Mouse (Mus musculus): ENCODE results near the gene Zfp827. TPM values are rescaled to one million over a fixed set of nuclear protein-coding genes. Genes with fewer than 3 reads are reported as not detected.

The Zfp827 gene
- polyA plus RNA-seq, 2 experiments: 15.1 to 35.2 TPM

- H3K27me3 ChIP-seq (ENCODE audit: control insufficient read depth, insufficient read depth, low read length): no peaks in the 10 kb centered on the region
- TF ChIP-seq POLR2A (IDR thresholded peaks at IDR 0.05; ENCODE audit: borderline replicate concordance, extremely low read depth, insufficient read depth, insufficient read length): no peak
- H3K9me3 ChIP-seq (ENCODE audit: control insufficient read depth, low read length): no peaks in the 10 kb centered on the region
- H3K36me3 ChIP-seq (ENCODE audit: control insufficient read depth, insufficient read depth, low read length): peaks cover 29% of the 10 kb centered on the region
- WGBS: 88% methylated on average over 4 of the region's 4 CpGs
- H3K9ac ChIP-seq (ENCODE audit: low read depth, low read length, severe bottlenecking): no peak overlapping the region
- H3K4me1 ChIP-seq (ENCODE audit: control insufficient read depth, insufficient read depth, low read length): peaks cover 6% of the 10 kb centered on the region; the same call in 1 of the 2 replicates
- H3K4me3 ChIP-seq (replicated peaks; ENCODE audit: low read length): no peak overlapping the region
- DNase-seq (ENCODE audit: low spot score) (no peak), ATAC-seq (ENCODE audit: low FRiP score, low read depth) (no peak)
- H3K27ac ChIP-seq (replicated peaks; ENCODE audit: low read depth, low read length): no peak overlapping the region
- H3K4me2 ChIP-seq (replicated peaks; ENCODE audit: low read depth, low read length, severe bottlenecking): no peak overlapping the region
Measured at GRCm38 (mm10) chr8:79153637-79154036, 125.4 kb downstream of the Zfp827 start.

GRCm38 (mm10) chr8:79155556-79156161, 127.4 kb downstream of the Zfp827 start:
- Histone ChIP-seq H3K4me3 (replicated peaks; ENCODE audit: low read length) (no peak overlapping the region), H3K4me1 (ENCODE audit: control insufficient read depth, insufficient read depth, low read length) (peaks cover 11% of the 10 kb centered on the region), H3K27ac (replicated peaks; ENCODE audit: low read depth, low read length) (no peak overlapping the region), H3K36me3 (ENCODE audit: control insufficient read depth, insufficient read depth, low read length) (peaks cover 31% of the 10 kb centered on the region), H3K4me2 (replicated peaks; ENCODE audit: low read depth, low read length, severe bottlenecking) (no peak overlapping the region), H3K27me3 (ENCODE audit: control insufficient read depth, insufficient read depth, low read length) (no peaks in the 10 kb centered on the region), H3K9ac (ENCODE audit: low read depth, low read length, severe bottlenecking) (no peak overlapping the region), H3K9me3 (ENCODE audit: control insufficient read depth, low read length) (no peaks in the 10 kb centered on the region)
- no peak for TF ChIP-seq POLR2A (IDR thresholded peaks at IDR 0.05; ENCODE audit: borderline replicate concordance, extremely low read depth, insufficient read depth, insufficient read length)
- ATAC-seq (ENCODE audit: low FRiP score, low read depth): no peak
- DNase-seq (ENCODE audit: low spot score): no peak
- 92% methylated on average over 10 of the region's 10 CpGs for WGBS

GRCm38 (mm10) chr8:79157366-79157765, 129.1 kb downstream of the Zfp827 start:
- peaks cover 36% of the 10 kb centered on the region for H3K36me3 ChIP-seq (ENCODE audit: control insufficient read depth, insufficient read depth, low read length)

GRCm38 (mm10) chr8:79158357-79158756, 130.1 kb downstream of the Zfp827 start:
- TF ChIP-seq POLR2A (IDR thresholded peaks at IDR 0.05; ENCODE audit: borderline replicate concordance, extremely low read depth, insufficient read depth, insufficient read length): no peak
- no peak overlapping the region for H3K4me3 ChIP-seq (replicated peaks; ENCODE audit: low read length)
- H3K27ac ChIP-seq (replicated peaks; ENCODE audit: low read depth, low read length): no peak overlapping the region
- 44% methylated on average over 2 of the region's 2 CpGs for WGBS
- no peaks in the 10 kb centered on the region for H3K9me3 ChIP-seq (ENCODE audit: control insufficient read depth, low read length)
- no peak overlapping the region for H3K9ac ChIP-seq (ENCODE audit: low read depth, low read length, severe bottlenecking)
- H3K4me1 ChIP-seq (ENCODE audit: control insufficient read depth, insufficient read depth, low read length): peaks cover 21% of the 10 kb centered on the region
- peaks cover 27% of the 10 kb centered on the region for H3K36me3 ChIP-seq (ENCODE audit: control insufficient read depth, insufficient read depth, low read length)
- ATAC-seq (ENCODE audit: low FRiP score, low read depth) (no peak), DNase-seq (ENCODE audit: low spot score) (no peak)
- H3K4me2 ChIP-seq (replicated peaks; ENCODE audit: low read depth, low read length, severe bottlenecking): no peak overlapping the region
- no peaks in the 10 kb centered on the region for H3K27me3 ChIP-seq (ENCODE audit: control insufficient read depth, insufficient read depth, low read length)

More at GRCm38 (mm10) chr8:79157366-79157765, 129.1 kb downstream of the Zfp827 start:
- H3K27me3 ChIP-seq (ENCODE audit: control insufficient read depth, insufficient read depth, low read length): no peaks in the 10 kb centered on the region
- DNase-seq (ENCODE audit: low spot score) (no peak), ATAC-seq (ENCODE audit: low FRiP score, low read depth) (no peak)
- no peak overlapping the region for H3K27ac ChIP-seq (replicated peaks; ENCODE audit: low read depth, low read length)
- no peaks in the 10 kb centered on the region for H3K9me3 ChIP-seq (ENCODE audit: control insufficient read depth, low read length)
- no peak overlapping the region for H3K9ac ChIP-seq (ENCODE audit: low read depth, low read length, severe bottlenecking)
- H3K4me2 ChIP-seq (replicated peaks; ENCODE audit: low read depth, low read length, severe bottlenecking): no peak overlapping the region
- no peak overlapping the region for H3K4me3 ChIP-seq (replicated peaks; ENCODE audit: low read length)
- peaks cover 11% of the 10 kb centered on the region for H3K4me1 ChIP-seq (ENCODE audit: control insufficient read depth, insufficient read depth, low read length)
- TF ChIP-seq POLR2A (IDR thresholded peaks at IDR 0.05; ENCODE audit: borderline replicate concordance, extremely low read depth, insufficient read depth, insufficient read length): no peak
- 27% methylated on average over 4 of the region's 4 CpGs for WGBS

- DNase-seq (ENCODE audit: low spot score) (no peak), ATAC-seq (ENCODE audit: low FRiP score, low read depth) (no peak)
- Histone ChIP-seq H3K27me3 (ENCODE audit: control insufficient read depth, insufficient read depth, low read length) (no peaks in the 10 kb centered on the region), H3K4me3 (replicated peaks; ENCODE audit: low read length) (no peak overlapping the region), H3K4me2 (replicated peaks; ENCODE audit: low read depth, low read length, severe bottlenecking) (no peak overlapping the region), H3K4me1 (ENCODE audit: control insufficient read depth, insufficient read depth, low read length) (peaks cover 27% of the 10 kb centered on the region), H3K9me3 (ENCODE audit: control insufficient read depth, low read length) (no peaks in the 10 kb centered on the region), H3K9ac (ENCODE audit: low read depth, low read length, severe bottlenecking) (no peak overlapping the region), H3K27ac (replicated peaks; ENCODE audit: low read depth, low read length) (no peak overlapping the region), H3K36me3 (ENCODE audit: control insufficient read depth, insufficient read depth, low read length) (peaks cover 27% of the 10 kb centered on the region)
- WGBS: 85% methylated on average over 9 of the region's 9 CpGs
- TF ChIP-seq POLR2A (IDR thresholded peaks at IDR 0.05; ENCODE audit: borderline replicate concordance, extremely low read depth, insufficient read depth, insufficient read length): no peak
Measured at GRCm38 (mm10) chr8:79159397-79159796, 131.2 kb downstream of the Zfp827 start.

Measured in limb, embryonic 14.5 days (tissue).